Mouse (Mus musculus): ENCODE results near the gene Gm26741. TPM values are rescaled to one million over a fixed set of nuclear protein-coding genes. Genes with fewer than 3 reads are reported as not detected.

Gene Gm26741
- polyA plus RNA-seq, 1 experiment from 2014 or later, result not detected

DNA sequence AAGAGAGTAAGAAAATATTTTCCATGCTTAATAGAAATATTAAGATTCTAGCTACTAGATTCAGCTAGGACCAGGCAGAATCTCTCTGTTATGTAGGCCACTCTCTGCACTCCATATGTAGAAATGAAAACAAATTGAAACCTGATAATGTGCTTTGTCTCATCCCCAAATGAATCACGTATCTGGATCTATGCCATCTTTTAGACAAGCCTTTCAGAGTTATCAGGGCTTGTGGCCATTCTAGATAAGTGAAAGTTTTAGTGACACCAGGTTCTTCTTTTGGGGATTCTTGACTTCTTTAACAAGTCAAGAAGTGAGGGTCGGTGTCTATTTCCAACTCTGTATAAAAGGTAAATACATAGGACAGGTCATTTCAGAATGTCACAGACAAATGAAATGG is 40.1 kb downstream of the Gm26741 start:
- H3K27me3 ChIP-seq, result no peaks in the 10 kb centered on the region
- 83% methylated on average over 2 of the region's 2 CpGs for WGBS
- H3K4me2 ChIP-seq, result no peak overlapping the region
- no peak for ATAC-seq (ENCODE audit: low FRiP score)
- no peaks in the 10 kb centered on the region for H3K9me3 ChIP-seq
- H3K36me3 ChIP-seq (replicated peaks), result no peaks in the 10 kb centered on the region
- H3K4me3 ChIP-seq (replicated peaks), result no peak overlapping the region
- H3K27ac ChIP-seq, result no peak overlapping the region
- no peak overlapping the region for H3K9ac ChIP-seq
- no peaks in the 10 kb centered on the region for H3K4me1 ChIP-seq

DNA sequence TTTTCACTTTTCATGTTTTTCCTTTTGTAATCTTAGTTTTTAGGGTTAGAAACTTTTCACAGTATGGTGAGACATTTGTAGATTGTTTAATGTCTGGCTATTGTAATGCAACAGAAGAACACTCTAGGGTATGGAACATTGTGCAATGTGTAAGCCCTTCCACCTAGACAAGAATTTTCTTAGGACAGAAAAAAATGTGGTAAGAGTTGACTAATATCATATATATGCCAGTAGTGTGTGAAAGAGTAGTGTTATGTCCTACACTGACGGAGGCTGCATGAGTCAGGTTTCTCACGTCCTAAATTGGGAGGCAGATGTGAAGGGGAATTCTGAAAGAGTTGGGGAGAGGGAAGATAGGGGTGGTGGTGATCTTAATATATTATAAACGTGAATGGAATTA is 41.2 kb downstream of the Gm26741 start:
- 67% methylated on average over 3 of the region's 3 CpGs for WGBS
- no peak overlapping the region for H3K9ac ChIP-seq
- no peak overlapping the region for H3K4me3 ChIP-seq (replicated peaks)
- no peaks in the 10 kb centered on the region for H3K4me1 ChIP-seq
- no peaks in the 10 kb centered on the region for H3K9me3 ChIP-seq
- H3K27me3 ChIP-seq, result no peaks in the 10 kb centered on the region
- H3K36me3 ChIP-seq (replicated peaks), result no peaks in the 10 kb centered on the region
- ATAC-seq (ENCODE audit: low FRiP score), result no peak
- H3K27ac ChIP-seq, result no peak overlapping the region
- no peak overlapping the region for H3K4me2 ChIP-seq

DNA sequence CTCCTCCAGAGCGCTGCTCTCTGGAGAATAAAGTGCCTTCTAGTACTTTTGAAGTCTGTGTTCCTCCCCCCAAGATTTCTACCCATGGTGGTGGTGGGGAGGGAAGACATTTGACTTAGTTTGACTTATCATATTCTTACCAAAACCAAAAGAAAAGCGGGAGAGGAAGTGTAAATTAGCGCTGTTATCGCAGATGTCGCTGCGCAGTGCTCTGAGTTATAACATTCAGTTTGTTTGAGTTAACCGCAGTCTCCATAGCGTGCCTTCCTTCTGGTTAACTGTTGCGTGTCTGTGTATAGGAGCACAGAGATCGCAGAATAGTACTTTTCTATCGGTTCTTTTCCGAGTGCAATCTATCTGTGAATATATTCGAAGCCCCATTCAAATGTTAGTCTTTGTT is 46.6 kb downstream of the Gm26741 start:
- no peaks in the 10 kb centered on the region for H3K4me1 ChIP-seq

DNA sequence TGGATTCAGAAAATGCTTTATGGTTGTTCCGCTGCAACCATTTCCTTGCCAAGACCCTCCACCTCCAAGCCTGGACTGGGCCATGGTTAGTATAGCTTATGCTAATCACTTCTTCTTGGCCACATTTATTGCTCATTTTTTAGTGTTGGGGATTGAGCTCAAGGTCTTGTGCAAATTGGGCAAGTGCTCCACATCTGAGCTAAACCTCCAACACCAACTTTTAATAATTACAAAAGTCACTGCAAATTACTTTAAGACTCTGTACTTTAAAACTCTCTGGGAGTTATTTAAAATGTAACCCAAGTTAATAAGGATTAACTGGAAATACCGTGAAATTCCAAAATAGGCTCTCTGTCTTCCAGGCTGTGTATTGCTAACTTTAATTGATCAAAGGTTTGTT is 49.0 kb downstream of the Gm26741 start:
- H3K9me3 ChIP-seq, result no peaks in the 10 kb centered on the region
- H3K36me3 ChIP-seq (replicated peaks), result no peaks in the 10 kb centered on the region
- no peak overlapping the region for H3K4me2 ChIP-seq
- H3K9ac ChIP-seq, result no peak overlapping the region
- ATAC-seq (ENCODE audit: low FRiP score), result no peak
- no peak overlapping the region for H3K4me3 ChIP-seq (replicated peaks)
- no peak overlapping the region for H3K27ac ChIP-seq
- H3K4me1 ChIP-seq, result no peaks in the 10 kb centered on the region
- 84% methylated on average over 2 of the region's 2 CpGs for WGBS
- no peaks in the 10 kb centered on the region for H3K27me3 ChIP-seq

More for the DNA sequence above, 46.6 kb downstream of the Gm26741 start:
- H3K36me3 ChIP-seq (replicated peaks), result no peaks in the 10 kb centered on the region
- no peak overlapping the region for H3K4me2 ChIP-seq
- no peak overlapping the region for H3K9ac ChIP-seq
- H3K27me3 ChIP-seq, result no peaks in the 10 kb centered on the region
- H3K27ac ChIP-seq, result no peak overlapping the region
- 91% methylated on average over 13 of the region's 13 CpGs for WGBS
- no peaks in the 10 kb centered on the region for H3K9me3 ChIP-seq
- ATAC-seq (ENCODE audit: low FRiP score), result no peak
- no peak overlapping the region for H3K4me3 ChIP-seq (replicated peaks)

Other genes with a start within 250 kb of the Gm26741 start
- not detected in 2 replicates for gene Ros1, start 163.5 kb upstream of the Gm26741 start, polyA plus RNA-seq (2016; fragmentation: Nextera tagmentation; extraction: Ambion mirVana)
- 24.5 and 30.7 TPM in 2 replicates for gene Dcbld1, start 125.1 kb upstream of the Gm26741 start, polyA plus RNA-seq (2016; fragmentation: Nextera tagmentation; extraction: Ambion mirVana)
- gene Gopc, start 23.4 kb downstream of the Gm26741 start, polyA plus RNA-seq (2016; fragmentation: Nextera tagmentation; extraction: Ambion mirVana), result 23.0 and 24.1 TPM in 2 replicates
- gene Nepn, start 30.2 kb downstream of the Gm26741 start, polyA plus RNA-seq (2016; fragmentation: Nextera tagmentation; extraction: Ambion mirVana), result not detected in 2 replicates
- 16.6 and 17.2 TPM in 2 replicates for gene Nus1, start 58.8 kb downstream of the Gm26741 start, polyA plus RNA-seq (2016; fragmentation: Nextera tagmentation; extraction: Ambion mirVana)